Mouse (Mus musculus): ENCODE measurements around the gene Rcor3. TPM values are rescaled to one million over a fixed set of nuclear protein-coding genes. Genes with fewer than 3 reads are reported as not detected.

Rcor3 gene
- polyA plus RNA-seq, 1 experiment = 29.9 TPM

- 91% methylated on average over 2 of the region's 2 CpGs for whole genome bisulfite sequencing
- no peak overlapping the region for H3K4me3 ChIP-seq (ENCODE audit: control insufficient read depth, insufficient read depth, low read length)
- no peaks in the 10 kb centered on the region for H3K36me3 ChIP-seq (ENCODE audit: control insufficient read depth, insufficient read depth, low read length)
- DNase-seq = no peak
- no peak overlapping the region for H3K27ac ChIP-seq (ENCODE audit: control insufficient read depth, insufficient read depth, low read length)
- TF ChIP-seq CTCF (IDR thresholded peaks at IDR 0.05; ENCODE audit: borderline replicate concordance, control insufficient read depth, extremely low read depth, insufficient read depth, low read length, poor library complexity) (no peak), POLR2A (IDR thresholded peaks at IDR 0.05; ENCODE audit: control insufficient read depth, extremely low read depth, insufficient read depth, low read length, poor library complexity) (no peak)
- H3K4me1 ChIP-seq (replicated peaks; ENCODE audit: control insufficient read depth, insufficient read depth, low read length) = peaks cover 9% of the 10 kb centered on the region; the same call in 1 of the 2 replicates
- H3K27me3 ChIP-seq (ENCODE audit: control insufficient read depth, insufficient read depth, low read length) = no peaks in the 10 kb centered on the region
Measured at GRCm38 (mm10) chr1:192068188-192068587, 69.7 kb downstream of the Rcor3 start.

GRCm38 (mm10) chr1:192066956-192067355 is 70.9 kb downstream of the Rcor3 start:
- Histone ChIP-seq H3K36me3 (ENCODE audit: control insufficient read depth, insufficient read depth, low read length) (no peaks in the 10 kb centered on the region), H3K4me3 (ENCODE audit: control insufficient read depth, insufficient read depth, low read length) (no peak overlapping the region), H3K4me1 (replicated peaks; ENCODE audit: control insufficient read depth, insufficient read depth, low read length) (peaks cover 9% of the 10 kb centered on the region; the same call in 1 of the 2 replicates), H3K27me3 (ENCODE audit: control insufficient read depth, insufficient read depth, low read length) (no peaks in the 10 kb centered on the region), H3K27ac (ENCODE audit: control insufficient read depth, insufficient read depth, low read length) (no peak overlapping the region)
- WGBS = 96% methylated on average over 3 of the region's 3 CpGs
- no peak for DNase-seq
- TF ChIP-seq POLR2A (IDR thresholded peaks at IDR 0.05; ENCODE audit: control insufficient read depth, extremely low read depth, insufficient read depth, low read length, poor library complexity) = no peak
- no peak for TF ChIP-seq CTCF (IDR thresholded peaks at IDR 0.05; ENCODE audit: borderline replicate concordance, control insufficient read depth, extremely low read depth, insufficient read depth, low read length, poor library complexity)

GRCm38 (mm10) chr1:192063209-192063946 is 74.5 kb downstream of the Rcor3 start:
- no peak for DNase-seq
- no peaks in the 10 kb centered on the region for H3K27me3 ChIP-seq (ENCODE audit: control insufficient read depth, insufficient read depth, low read length)
- H3K27ac ChIP-seq (ENCODE audit: control insufficient read depth, insufficient read depth, low read length) = no peak overlapping the region
- H3K4me3 ChIP-seq (ENCODE audit: control insufficient read depth, insufficient read depth, low read length) = no peak overlapping the region
- H3K4me1 ChIP-seq (replicated peaks; ENCODE audit: control insufficient read depth, insufficient read depth, low read length) = no peaks in the 10 kb centered on the region
- WGBS = 64% methylated on average over 8 of the region's 8 CpGs
- no peaks in the 10 kb centered on the region for H3K36me3 ChIP-seq (ENCODE audit: control insufficient read depth, insufficient read depth, low read length)
- TF ChIP-seq POLR2A (IDR thresholded peaks at IDR 0.05; ENCODE audit: control insufficient read depth, extremely low read depth, insufficient read depth, low read length, poor library complexity) (no peak), CTCF (IDR thresholded peaks at IDR 0.05; ENCODE audit: borderline replicate concordance, control insufficient read depth, extremely low read depth, insufficient read depth, low read length, poor library complexity) (no peak)

- TF ChIP-seq CTCF (IDR thresholded peaks at IDR 0.05; ENCODE audit: borderline replicate concordance, control insufficient read depth, extremely low read depth, insufficient read depth, low read length, poor library complexity) (no peak), POLR2A (IDR thresholded peaks at IDR 0.05; ENCODE audit: control insufficient read depth, extremely low read depth, insufficient read depth, low read length, poor library complexity) (no peak)
Measured at GRCm38 (mm10) chr1:192062682-192063081, 75.2 kb downstream of the Rcor3 start.

GRCm38 (mm10) chr1:192061666-192062306 is 76.1 kb downstream of the Rcor3 start:
- no peak for TF ChIP-seq POLR2A (IDR thresholded peaks at IDR 0.05; ENCODE audit: control insufficient read depth, extremely low read depth, insufficient read depth, low read length, poor library complexity)
- no peak for TF ChIP-seq CTCF (IDR thresholded peaks at IDR 0.05; ENCODE audit: borderline replicate concordance, control insufficient read depth, extremely low read depth, insufficient read depth, low read length, poor library complexity)

More at GRCm38 (mm10) chr1:192062682-192063081, 75.2 kb downstream of the Rcor3 start:
- 84% methylated on average over 14 of the region's 14 CpGs for WGBS
- no peak overlapping the region for H3K4me3 ChIP-seq (ENCODE audit: control insufficient read depth, insufficient read depth, low read length)
- no peaks in the 10 kb centered on the region for H3K4me1 ChIP-seq (replicated peaks; ENCODE audit: control insufficient read depth, insufficient read depth, low read length)
- H3K27me3 ChIP-seq (ENCODE audit: control insufficient read depth, insufficient read depth, low read length) = no peaks in the 10 kb centered on the region
- no peak overlapping the region for H3K27ac ChIP-seq (ENCODE audit: control insufficient read depth, insufficient read depth, low read length)
- H3K36me3 ChIP-seq (ENCODE audit: control insufficient read depth, insufficient read depth, low read length) = no peaks in the 10 kb centered on the region
- DNase-seq = no peak

GRCm38 (mm10) chr1:192058911-192059310 is 79.0 kb downstream of the Rcor3 start:
- no peak for DNase-seq
- Histone ChIP-seq H3K4me1 (replicated peaks; ENCODE audit: control insufficient read depth, insufficient read depth, low read length) (peaks cover 4% of the 10 kb centered on the region; the same call in 1 of the 2 replicates), H3K4me3 (ENCODE audit: control insufficient read depth, insufficient read depth, low read length) (no peak overlapping the region), H3K36me3 (ENCODE audit: control insufficient read depth, insufficient read depth, low read length) (no peaks in the 10 kb centered on the region), H3K27me3 (ENCODE audit: control insufficient read depth, insufficient read depth, low read length) (no peaks in the 10 kb centered on the region), H3K27ac (ENCODE audit: control insufficient read depth, insufficient read depth, low read length) (no peak overlapping the region)
- no peak for TF ChIP-seq CTCF (IDR thresholded peaks at IDR 0.05; ENCODE audit: borderline replicate concordance, control insufficient read depth, extremely low read depth, insufficient read depth, low read length, poor library complexity)
- TF ChIP-seq POLR2A (IDR thresholded peaks at IDR 0.05; ENCODE audit: control insufficient read depth, extremely low read depth, insufficient read depth, low read length, poor library complexity) = no peak
- 97% methylated on average over 10 of the region's 10 CpGs for WGBS

More at GRCm38 (mm10) chr1:192061666-192062306, 76.1 kb downstream of the Rcor3 start:
- no peaks in the 10 kb centered on the region for H3K36me3 ChIP-seq (ENCODE audit: control insufficient read depth, insufficient read depth, low read length)
- no peak overlapping the region for H3K4me3 ChIP-seq (ENCODE audit: control insufficient read depth, insufficient read depth, low read length)
- WGBS = 74% methylated on average over 4 of the region's 4 CpGs
- no peak overlapping the region for H3K27ac ChIP-seq (ENCODE audit: control insufficient read depth, insufficient read depth, low read length)
- no peaks in the 10 kb centered on the region for H3K27me3 ChIP-seq (ENCODE audit: control insufficient read depth, insufficient read depth, low read length)
- no peaks in the 10 kb centered on the region for H3K4me1 ChIP-seq (replicated peaks; ENCODE audit: control insufficient read depth, insufficient read depth, low read length)
- DNase-seq = no peak
